Mouse (Mus musculus) erythroblast, embryonic 14.5 days (primary cell): ENCODE measurements around the gene Cstad.

Experiments
- GATA1 ChIP-seq: IDR thresholded peaks from 2 replicates; pipeline ENCODE4 v1.6.1; 2012; ENCODE audit warnings: low read length, inconsistent platforms, mixed read lengths
- TAL1 ChIP-seq: IDR thresholded peaks from 3 replicates; pipeline ENCODE4 v1.6.1; 2012; ENCODE audit warnings: low read length, inconsistent platforms, mixed read lengths

DNA sequence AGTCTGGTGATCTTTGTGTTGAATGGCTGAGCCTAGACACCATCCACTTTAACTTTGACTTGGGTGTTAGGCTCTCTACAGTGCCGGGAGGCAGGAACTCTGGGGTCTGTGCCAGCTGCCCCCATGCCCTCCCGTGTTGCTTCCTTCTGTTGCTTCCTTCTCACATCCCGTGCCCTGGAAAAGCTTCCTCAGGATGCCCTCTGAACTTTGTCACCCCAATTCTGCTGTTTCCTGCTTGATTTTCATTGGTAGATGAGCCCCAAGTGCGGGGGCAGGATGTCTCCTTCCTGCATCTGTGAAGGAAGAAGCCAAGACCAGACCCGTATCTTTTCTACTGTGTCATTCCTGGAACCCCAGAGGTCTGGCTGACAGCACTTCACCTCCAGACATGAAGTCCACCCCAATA is 41.4 kb downstream of the Cstad start:
- TF ChIP-seq TAL1 (no peak), GATA1 (no peak)
